Mouse (Mus musculus): ENCODE measurements at regions not wholly inside any gene's neighbourhood (a gene's known extent, or its start where the extent isn't known, plus 50 kb on each side); places are given as distances from the start of the nearest gene placed in this dataset.

- no peak for TF ChIP-seq CTCF (IDR thresholded peaks at IDR 0.05; ENCODE audit: insufficient read depth, low read length)
- TF ChIP-seq POLR2A (IDR thresholded peaks at IDR 0.05; ENCODE audit: borderline replicate concordance, extremely low read depth, low read depth, low read length): no peak
Observed at GRCm38 (mm10) chr7:116842894-116843293, 338.7 kb downstream of the Nucb2 start.

Data from lung, adult 2 months (tissue).